Mouse (Mus musculus): ENCODE measurements at regions not wholly inside any gene's neighbourhood (a gene's known extent, or its start where the extent isn't known, plus 50 kb on each side); places are given as distances from the start of the nearest gene placed in this dataset.

- no peak for DNase-seq (ENCODE audit: low read depth, low spot score)
Measured at GRCm38 (mm10) chr8:41860918-41861317, 444.0 kb upstream of the Frg1 start.

GRCm38 (mm10) chr8:41831713-41832112 lies 414.8 kb upstream of the Frg1 start:
- DNase-seq (ENCODE audit: low read depth, low spot score): no peak

GRCm38 (mm10) chr8:41830407-41830806 lies 413.5 kb upstream of the Frg1 start:
- DNase-seq (ENCODE audit: low read depth, low spot score): no peak

GRCm38 (mm10) chr8:41824928-41825327 lies 408.1 kb upstream of the Frg1 start:
- DNase-seq (ENCODE audit: low read depth, low spot score): peak; percentile 2

- DNase-seq (ENCODE audit: low read depth, low spot score): no peak
Measured at GRCm38 (mm10) chr8:41823041-41823440, 406.2 kb upstream of the Frg1 start.

GRCm38 (mm10) chr8:41821676-41822075 lies 404.8 kb upstream of the Frg1 start:
- no peak for DNase-seq (ENCODE audit: low read depth, low spot score)

GRCm38 (mm10) chr8:41820605-41821395 lies 403.9 kb upstream of the Frg1 start:
- DNase-seq (ENCODE audit: low read depth, low spot score): no peak

- no peak for DNase-seq (ENCODE audit: low read depth, low spot score)
Measured at GRCm38 (mm10) chr8:41818577-41818976, 401.7 kb upstream of the Frg1 start.

GRCm38 (mm10) chr8:41818079-41818478 lies 401.2 kb upstream of the Frg1 start:
- DNase-seq (ENCODE audit: low read depth, low spot score): no peak

- DNase-seq (ENCODE audit: low read depth, low spot score): no peak
Measured at GRCm38 (mm10) chr8:41815272-41815671, 398.4 kb upstream of the Frg1 start.

- no peak for DNase-seq (ENCODE audit: low read depth, low spot score)
Measured at GRCm38 (mm10) chr8:41795625-41796024, 378.8 kb upstream of the Frg1 start.

GRCm38 (mm10) chr8:41786952-41787861 lies 370.3 kb upstream of the Frg1 start:
- no peak for DNase-seq (ENCODE audit: low read depth, low spot score)

GRCm38 (mm10) chr8:41785977-41786376 lies 369.1 kb upstream of the Frg1 start:
- no peak for DNase-seq (ENCODE audit: low read depth, low spot score)

- no peak for DNase-seq (ENCODE audit: low read depth, low spot score)
Measured at GRCm38 (mm10) chr8:41782837-41783236, 366.0 kb upstream of the Frg1 start.

- no peak for DNase-seq (ENCODE audit: low read depth, low spot score)
Measured at GRCm38 (mm10) chr8:41779459-41779858, 362.6 kb upstream of the Frg1 start.

GRCm38 (mm10) chr8:41771729-41772128 lies 354.9 kb upstream of the Frg1 start:
- no peak for DNase-seq (ENCODE audit: low read depth, low spot score)

- DNase-seq (ENCODE audit: low read depth, low spot score): no peak
Measured at GRCm38 (mm10) chr8:41753481-41753880, 336.6 kb upstream of the Frg1 start.

GRCm38 (mm10) chr8:41752641-41753040 lies 335.8 kb upstream of the Frg1 start:
- no peak for DNase-seq (ENCODE audit: low read depth, low spot score)

GRCm38 (mm10) chr8:41747024-41747423 lies 330.1 kb upstream of the Frg1 start:
- no peak for DNase-seq (ENCODE audit: low read depth, low spot score)

- DNase-seq (ENCODE audit: low read depth, low spot score): no peak
Measured at GRCm38 (mm10) chr8:41742796-41743670, 326.2 kb upstream of the Frg1 start.

GRCm38 (mm10) chr8:41717002-41717401 lies 300.1 kb upstream of the Frg1 start:
- no peak for DNase-seq (ENCODE audit: low read depth, low spot score)
